Mouse (Mus musculus): Measurements from ENCODE around the gene Gpr55.

Gene Gpr55

GRCm38 (mm10) chr1:85913078-85913755, 47.6 kb downstream of the Gpr55 start:
- DNase-seq = no peak

GRCm38 (mm10) chr1:85908754-85909590, 51.8 kb downstream of the Gpr55 start:
- DNase-seq = no peak

- no peak for DNase-seq
Observed at GRCm38 (mm10) chr1:85906892-85907291, 53.9 kb downstream of the Gpr55 start.

- DNase-seq = no peak
Observed at GRCm38 (mm10) chr1:85902108-85902561, 58.7 kb downstream of the Gpr55 start.

GRCm38 (mm10) chr1:85901516-85902107, 59.2 kb downstream of the Gpr55 start:
- DNase-seq = no peak

GRCm38 (mm10) chr1:85900521-85901333, 60.1 kb downstream of the Gpr55 start:
- no peak for DNase-seq

GRCm38 (mm10) chr1:85899388-85899761, 61.4 kb downstream of the Gpr55 start:
- no peak for DNase-seq

GRCm38 (mm10) chr1:85898761-85899387, 61.9 kb downstream of the Gpr55 start:
- DNase-seq = no peak

- DNase-seq = no peak
Observed at GRCm38 (mm10) chr1:85897901-85898760, 62.7 kb downstream of the Gpr55 start.

- no peak for DNase-seq
Observed at GRCm38 (mm10) chr1:85896781-85897700, 63.8 kb downstream of the Gpr55 start.

GRCm38 (mm10) chr1:85896110-85896509, 64.7 kb downstream of the Gpr55 start:
- DNase-seq = no peak

GRCm38 (mm10) chr1:85895391-85895837, 65.4 kb downstream of the Gpr55 start:
- DNase-seq = peak; percentile 76

- DNase-seq = no peak
Observed at GRCm38 (mm10) chr1:85894748-85895360, 66.0 kb downstream of the Gpr55 start.

GRCm38 (mm10) chr1:85894231-85894747, 66.5 kb downstream of the Gpr55 start, which contains the start of gene Itm2c:
Itm2c (plus strand) TSS chr1:85894281.
- peak; percentile 93 for DNase-seq
